Mouse (Mus musculus) heart, adult 2 months (tissue): ENCODE results near the gene Slc43a2.

ENCODE experiments used
- CTCF ChIP-seq: fragments of 200-600 bp; IDR thresholded peaks from 2 replicates; pipeline ENCODE4 v1.8.1; 2022; ENCODE audit warnings: antibody characterized with exemption, mild to moderate bottlenecking, moderate library complexity
- POLR2A ChIP-seq: fragments of 200-500 bp; IDR thresholded peaks from 2 replicates; pipeline ENCODE4 v1.6.1; 2011; ENCODE audit warnings: mild to moderate bottlenecking, low read depth, low read length, control low read depth; ENCODE audit not compliant: insufficient read depth

GRCm38 (mm10) chr11:75622588-75623329 is 91.3 kb downstream of the Slc43a2 start:
- TF ChIP-seq POLR2A, result no peak
- no peak for TF ChIP-seq CTCF
